Mouse (Mus musculus): ENCODE measurements around the gene Ddx42.

The Ddx42 gene

GRCm38 (mm10) chr11:106268326-106269059, 51.8 kb downstream of the Ddx42 start:
- peak; percentile 72 to 84 for DNase-seq (ENCODE audit: low spot score in 2 of 2)

DNA sequence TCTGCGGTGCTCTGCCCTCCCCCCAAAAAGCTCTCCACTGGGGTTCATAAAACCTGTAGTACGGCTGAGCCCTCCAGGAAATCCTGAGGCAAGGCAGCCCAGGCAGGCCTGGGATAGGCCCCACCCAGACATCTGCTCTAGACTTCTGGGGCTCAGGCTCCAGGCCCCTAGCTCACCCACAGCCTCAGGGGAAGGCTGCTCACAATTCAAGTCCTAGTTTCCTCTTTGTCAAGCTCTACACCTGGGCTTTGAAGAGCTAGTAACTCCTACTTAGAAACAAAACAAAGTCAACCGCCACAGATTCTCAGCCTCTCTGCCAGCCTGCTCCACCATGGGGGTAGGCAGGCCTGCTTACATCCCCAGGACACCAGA, 52.3 kb downstream of the Ddx42 start:
- DNase-seq (ENCODE audit: low spot score in 2 of 2), result no peak

DNA sequence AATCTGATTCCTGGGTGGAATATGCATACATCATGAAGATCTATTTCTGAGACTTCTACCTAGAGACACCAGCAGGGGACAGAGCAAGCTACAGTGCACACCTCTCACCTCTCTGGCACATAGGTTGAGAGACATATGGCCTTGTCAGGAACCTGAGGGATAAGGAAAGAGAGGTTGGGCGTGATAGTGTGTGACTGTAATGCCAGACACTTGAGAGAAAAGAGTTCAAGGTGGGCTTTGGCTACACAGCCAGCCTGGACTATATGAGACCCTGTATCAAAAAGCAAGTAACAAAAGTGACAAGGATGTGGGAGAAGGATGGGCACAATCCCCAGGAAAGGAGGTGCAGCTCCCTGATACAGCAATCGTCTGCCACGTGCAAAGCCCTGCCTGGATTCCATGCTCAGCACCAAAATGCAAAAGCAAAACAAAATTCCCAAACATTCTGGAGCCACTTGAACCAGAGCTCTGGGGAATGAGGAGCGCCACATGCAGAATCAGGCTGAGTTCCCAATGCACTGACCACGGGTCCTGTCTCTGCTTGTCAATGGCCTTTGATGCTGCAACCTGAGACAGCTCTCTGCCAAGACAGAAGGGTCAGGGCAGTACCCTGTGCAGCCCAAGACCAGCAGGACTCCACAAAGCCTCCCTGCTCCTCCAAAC, 54.5 kb downstream of the Ddx42 start:
- no peak for DNase-seq (ENCODE audit: low spot score in 2 of 2)

GRCm38 (mm10) chr11:106271794-106272643, 55.3 kb downstream of the Ddx42 start:
- no peak for DNase-seq (ENCODE audit: low spot score in 2 of 2)

GRCm38 (mm10) chr11:106272644-106273310, 56.1 kb downstream of the Ddx42 start, which contains the start of gene Smarcd2:
Gene Smarcd2 (minus strand): TSS chr11:106272972.
- peak; percentile 99 to 100 for DNase-seq (ENCODE audit: low spot score in 2 of 2)

- DNase-seq (ENCODE audit: low spot score in 2 of 2), result no peak
Measured at GRCm38 (mm10) chr11:106273311-106273684, 56.6 kb downstream of the Ddx42 start.

- DNase-seq (ENCODE audit: low spot score in 2 of 2), result no peak
Measured at GRCm38 (mm10) chr11:106273811-106274210, 57.1 kb downstream of the Ddx42 start.

DNA sequence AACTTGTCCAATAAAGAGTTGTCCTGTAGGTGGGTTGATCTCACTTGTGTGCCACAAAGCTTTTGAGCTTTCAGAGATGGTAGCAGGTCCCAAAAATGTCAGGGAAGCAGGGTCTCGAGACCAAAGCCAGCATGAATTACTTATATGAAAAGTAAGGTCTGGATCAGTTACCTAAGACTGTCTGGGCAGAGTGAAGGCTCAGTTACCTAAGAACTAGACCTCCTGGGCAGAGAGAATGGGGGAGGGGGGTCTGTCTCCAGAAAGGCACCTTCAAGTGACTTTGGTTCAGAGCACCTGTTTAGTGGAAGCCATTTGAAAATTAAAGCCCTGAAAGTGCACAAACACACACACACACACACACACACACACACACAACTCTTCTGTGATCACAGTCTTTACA, 57.6 kb downstream of the Ddx42 start:
- DNase-seq (ENCODE audit: low spot score in 2 of 2), result no peak

DNA sequence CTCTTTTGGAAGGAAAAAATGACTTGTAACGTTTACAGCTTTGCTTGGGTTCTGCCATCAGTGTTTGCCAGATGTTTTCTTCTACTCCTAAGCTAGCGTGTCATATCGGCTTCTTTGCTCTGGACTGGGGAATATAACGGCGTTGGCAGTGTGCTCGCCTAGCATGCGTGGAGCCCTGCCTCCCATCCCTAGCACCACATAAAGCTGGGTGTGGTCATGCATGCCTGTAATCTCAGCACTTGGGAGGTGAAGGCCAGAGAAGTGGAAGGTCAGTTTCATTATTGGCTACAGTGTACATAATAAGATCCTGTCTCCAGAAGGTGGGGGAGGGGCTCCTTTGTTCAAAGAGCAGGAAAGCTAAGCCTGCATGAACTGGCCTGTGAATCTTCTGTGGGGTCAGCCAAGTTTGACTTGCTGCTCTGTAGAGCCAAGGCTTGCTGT, 58.3 kb downstream of the Ddx42 start:
- peak; percentile 73 for DNase-seq (ENCODE audit: low spot score in 2 of 2)

DNA sequence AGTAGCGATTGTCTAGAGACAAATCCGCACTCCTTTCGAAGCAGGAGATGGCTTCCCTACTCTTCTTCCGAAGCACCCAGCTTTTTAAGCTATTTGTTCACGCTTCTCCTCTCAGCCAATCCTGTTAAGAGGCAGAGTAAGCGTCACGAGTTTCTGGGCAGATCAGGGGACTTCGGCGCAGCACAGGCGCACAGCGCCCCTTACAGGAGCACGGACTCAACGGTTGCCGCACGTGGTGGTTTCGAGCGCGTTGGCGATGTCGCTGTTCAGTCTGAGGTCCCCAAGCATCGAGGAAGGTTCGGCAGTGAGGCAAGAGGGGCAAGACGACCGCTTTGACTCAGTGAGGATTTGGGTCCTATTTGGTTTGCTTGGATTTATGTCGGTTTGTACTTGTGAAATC, 59.7 kb downstream of the Ddx42 start, which contains the start of gene Tcam1:
Gene Tcam1, plus strand, starts transcription at position 219 of the 400 bp plus-strand sequence.
- DNase-seq (ENCODE audit: low spot score in 2 of 2), result peak; percentile 88 to 95

- no peak for DNase-seq (ENCODE audit: low spot score in 2 of 2)
Measured at GRCm38 (mm10) chr11:106282452-106282851, 65.7 kb downstream of the Ddx42 start.

DNA sequence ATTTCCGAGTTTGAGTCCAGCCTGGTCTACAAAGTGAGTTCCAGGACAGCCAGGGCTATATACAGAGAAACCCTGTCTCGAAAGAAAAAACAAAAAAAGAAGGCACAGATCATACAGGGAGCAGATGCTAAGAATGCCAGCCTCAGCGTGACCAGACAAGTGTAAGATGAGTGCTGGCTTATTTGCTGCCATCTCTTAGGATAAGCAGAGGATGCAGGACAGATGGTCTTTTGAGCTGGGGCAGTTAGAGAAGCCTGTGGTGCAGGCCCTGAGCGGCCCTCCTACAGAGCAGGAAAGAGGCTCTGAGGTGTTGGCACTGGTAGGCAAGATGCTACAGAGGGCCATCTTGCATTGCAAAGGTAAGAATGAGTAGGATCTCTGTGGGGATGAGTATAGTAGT, 66.6 kb downstream of the Ddx42 start:
- no peak for DNase-seq (ENCODE audit: low spot score in 2 of 2)

DNA sequence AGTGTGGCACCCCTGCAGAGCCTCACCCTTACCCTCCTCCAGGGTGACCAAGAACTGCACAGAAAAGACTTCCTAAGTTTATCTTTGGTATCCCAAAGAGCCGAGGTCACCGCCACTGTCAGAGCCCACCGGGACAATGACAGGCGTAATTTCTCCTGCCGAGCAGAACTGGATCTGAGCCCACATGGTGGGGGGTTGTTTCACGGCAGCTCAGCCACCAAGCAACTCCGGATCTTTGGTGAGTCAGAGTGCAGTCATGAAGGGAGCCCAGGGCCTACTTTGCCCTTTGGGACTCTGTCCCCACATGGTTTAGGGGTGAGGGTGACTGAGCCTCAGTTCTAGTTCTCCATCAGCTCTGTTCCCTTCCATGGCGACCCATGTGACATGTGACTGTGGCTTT, 67.4 kb downstream of the Ddx42 start:
- no peak for DNase-seq (ENCODE audit: low spot score in 2 of 2)

- no peak for DNase-seq (ENCODE audit: low spot score in 2 of 2)
Measured at GRCm38 (mm10) chr11:106286206-106286605, 69.5 kb downstream of the Ddx42 start.

- no peak for DNase-seq (ENCODE audit: low spot score in 2 of 2)
Measured at GRCm38 (mm10) chr11:106286987-106287386, 70.3 kb downstream of the Ddx42 start.

GRCm38 (mm10) chr11:106289369-106289768, 72.6 kb downstream of the Ddx42 start:
- DNase-seq (ENCODE audit: low spot score in 2 of 2), result no peak

DNA sequence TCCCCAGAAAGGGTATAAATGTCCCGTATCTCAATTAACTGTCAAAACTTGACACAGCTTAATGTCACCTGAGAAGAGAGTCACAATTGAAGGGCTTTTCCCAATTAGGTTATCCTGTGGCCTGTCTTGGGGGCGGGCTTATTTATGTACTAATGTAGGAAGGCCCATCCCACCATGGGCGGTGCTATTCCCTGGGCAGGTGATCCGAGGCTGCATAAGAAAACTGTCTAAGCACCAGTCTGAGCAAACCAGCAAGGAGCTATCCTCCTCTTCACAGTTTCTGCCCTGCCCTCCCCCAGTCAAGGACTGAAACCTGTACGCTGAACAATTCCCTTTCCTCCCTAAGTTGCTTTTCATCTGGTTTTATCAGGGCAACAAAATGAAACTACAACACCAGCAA, 73.7 kb downstream of the Ddx42 start:
- DNase-seq (ENCODE audit: low spot score in 2 of 2), result no peak

GRCm38 (mm10) chr11:106291861-106292260, 75.1 kb downstream of the Ddx42 start:
- DNase-seq (ENCODE audit: low spot score in 2 of 2), result no peak

Data from urinary bladder, postnatal 4 days (tissue).